Mouse (Mus musculus): Measurements from ENCODE around the gene Cacna1b. TPM values are rescaled to one million over a fixed set of nuclear protein-coding genes. Genes with fewer than 3 reads are reported as not detected.

Cacna1b gene
- polyA plus RNA-seq, 1 experiment from 2014 or later, result 0.05 TPM

- no peak overlapping the region for H3K27ac ChIP-seq (ENCODE audit: low read depth)
- 87% methylated on average over 2 of the region's 2 CpGs for WGBS
Observed at GRCm38 (mm10) chr2:24692371-24692770, 70.6 kb downstream of the Cacna1b start.

GRCm38 (mm10) chr2:24690356-24690755, 72.6 kb downstream of the Cacna1b start:
- Histone ChIP-seq H3K9me3 (ENCODE audit: low read depth, low read length) (no peaks in the 10 kb centered on the region), H3K36me3 (ENCODE audit: insufficient read depth) (no peaks in the 10 kb centered on the region), H3K27ac (ENCODE audit: low read depth) (no peak overlapping the region), H3K4me1 (ENCODE audit: insufficient read depth) (no peaks in the 10 kb centered on the region), H3K9ac (no peak overlapping the region), H3K4me2 (no peak overlapping the region), H3K27me3 (ENCODE audit: insufficient read depth, low read length) (no peaks in the 10 kb centered on the region), H3K4me3 (ENCODE audit: low read depth, low read length) (no peak overlapping the region)
- ATAC-seq (ENCODE audit: insufficient read depth), result no peak
- no peak for TF ChIP-seq CTCF (IDR thresholded peaks at IDR 0.05; ENCODE audit: low read depth)
- WGBS, result 88% methylated on average over 2 of the region's 2 CpGs
- DNase-seq, result no peak

More at GRCm38 (mm10) chr2:24692371-24692770, 70.6 kb downstream of the Cacna1b start:
- H3K9ac ChIP-seq, result no peak overlapping the region
- H3K27me3 ChIP-seq (ENCODE audit: insufficient read depth, low read length), result no peaks in the 10 kb centered on the region
- no peaks in the 10 kb centered on the region for H3K9me3 ChIP-seq (ENCODE audit: low read depth, low read length)
- no peaks in the 10 kb centered on the region for H3K36me3 ChIP-seq (ENCODE audit: insufficient read depth)
- no peak overlapping the region for H3K4me3 ChIP-seq (ENCODE audit: low read depth, low read length)
- no peak for TF ChIP-seq CTCF (IDR thresholded peaks at IDR 0.05; ENCODE audit: low read depth)
- H3K4me1 ChIP-seq (ENCODE audit: insufficient read depth), result no peaks in the 10 kb centered on the region
- DNase-seq (no peak), ATAC-seq (ENCODE audit: insufficient read depth) (no peak)
- H3K4me2 ChIP-seq, result no peak overlapping the region

- no peaks in the 10 kb centered on the region for H3K4me1 ChIP-seq (ENCODE audit: insufficient read depth)
- H3K4me3 ChIP-seq (ENCODE audit: low read depth, low read length), result no peak overlapping the region
- H3K9me3 ChIP-seq (ENCODE audit: low read depth, low read length), result no peaks in the 10 kb centered on the region
- TF ChIP-seq CTCF (IDR thresholded peaks at IDR 0.05; ENCODE audit: low read depth), result no peak
- no peak overlapping the region for H3K27ac ChIP-seq (ENCODE audit: low read depth)
- no peak overlapping the region for H3K4me2 ChIP-seq
- H3K9ac ChIP-seq, result no peak overlapping the region
- H3K27me3 ChIP-seq (ENCODE audit: insufficient read depth, low read length), result no peaks in the 10 kb centered on the region
- no peaks in the 10 kb centered on the region for H3K36me3 ChIP-seq (ENCODE audit: insufficient read depth)
- DNase-seq (no peak), ATAC-seq (ENCODE audit: insufficient read depth) (no peak)
- WGBS, result 71% methylated on average over 5 of the region's 5 CpGs
Observed at GRCm38 (mm10) chr2:24685347-24685746, 77.6 kb downstream of the Cacna1b start.

GRCm38 (mm10) chr2:24684796-24685195, 78.2 kb downstream of the Cacna1b start:
- Histone ChIP-seq H3K36me3 (ENCODE audit: insufficient read depth) (no peaks in the 10 kb centered on the region), H3K4me3 (ENCODE audit: low read depth, low read length) (no peak overlapping the region), H3K4me1 (ENCODE audit: insufficient read depth) (no peaks in the 10 kb centered on the region), H3K27me3 (ENCODE audit: insufficient read depth, low read length) (no peaks in the 10 kb centered on the region; the same call in 1 of the 2 replicates), H3K27ac (ENCODE audit: low read depth) (no peak overlapping the region), H3K9ac (no peak overlapping the region), H3K9me3 (ENCODE audit: low read depth, low read length) (no peaks in the 10 kb centered on the region), H3K4me2 (no peak overlapping the region)
- no peak for ATAC-seq (ENCODE audit: insufficient read depth)
- 94% methylated on average over 4 of the region's 4 CpGs for whole genome bisulfite sequencing
- no peak for TF ChIP-seq CTCF (IDR thresholded peaks at IDR 0.05; ENCODE audit: low read depth)
- no peak for DNase-seq

- ATAC-seq (ENCODE audit: insufficient read depth) (no peak), DNase-seq (no peak)
- no peaks in the 10 kb centered on the region for H3K4me1 ChIP-seq (ENCODE audit: insufficient read depth)
- no peak for TF ChIP-seq CTCF (IDR thresholded peaks at IDR 0.05; ENCODE audit: low read depth)
- no peak overlapping the region for H3K4me3 ChIP-seq (ENCODE audit: low read depth, low read length)
- 66% methylated on average over 3 of the region's 3 CpGs for WGBS
- H3K27me3 ChIP-seq (ENCODE audit: insufficient read depth, low read length), result peaks cover 6% of the 10 kb centered on the region; the same call in 1 of the 2 replicates
- H3K9ac ChIP-seq, result no peak overlapping the region
- H3K9me3 ChIP-seq (ENCODE audit: low read depth, low read length), result no peaks in the 10 kb centered on the region
- no peak overlapping the region for H3K27ac ChIP-seq (ENCODE audit: low read depth)
- no peaks in the 10 kb centered on the region for H3K36me3 ChIP-seq (ENCODE audit: insufficient read depth)
- no peak overlapping the region for H3K4me2 ChIP-seq
Observed at GRCm38 (mm10) chr2:24683266-24683665, 79.7 kb downstream of the Cacna1b start.

GRCm38 (mm10) chr2:24680731-24681130, 82.2 kb downstream of the Cacna1b start:
- Histone ChIP-seq H3K4me3 (ENCODE audit: low read depth, low read length) (no peak overlapping the region), H3K27me3 (ENCODE audit: insufficient read depth, low read length) (peaks cover 6% of the 10 kb centered on the region; the same call in 1 of the 2 replicates), H3K4me2 (no peak overlapping the region), H3K9me3 (ENCODE audit: low read depth, low read length) (no peaks in the 10 kb centered on the region), H3K9ac (no peak overlapping the region), H3K4me1 (ENCODE audit: insufficient read depth) (no peaks in the 10 kb centered on the region), H3K27ac (ENCODE audit: low read depth) (no peak overlapping the region), H3K36me3 (ENCODE audit: insufficient read depth) (no peaks in the 10 kb centered on the region)
- no peak for TF ChIP-seq CTCF (IDR thresholded peaks at IDR 0.05; ENCODE audit: low read depth)
- ATAC-seq (ENCODE audit: insufficient read depth) (no peak), DNase-seq (no peak)
- WGBS, result 74% methylated on average over 1 of the region's 1 CpGs

GRCm38 (mm10) chr2:24680176-24680575, 82.8 kb downstream of the Cacna1b start:
- H3K4me1 ChIP-seq (ENCODE audit: insufficient read depth), result no peaks in the 10 kb centered on the region
- H3K27ac ChIP-seq (ENCODE audit: low read depth), result no peak overlapping the region
- H3K9ac ChIP-seq, result no peak overlapping the region
- DNase-seq (no peak), ATAC-seq (ENCODE audit: insufficient read depth) (no peak)
- WGBS, result 74% methylated on average over 2 of the region's 2 CpGs
- no peak for TF ChIP-seq CTCF (IDR thresholded peaks at IDR 0.05; ENCODE audit: low read depth)
- H3K4me2 ChIP-seq, result no peak overlapping the region
- no peak overlapping the region for H3K4me3 ChIP-seq (ENCODE audit: low read depth, low read length)
- H3K36me3 ChIP-seq (ENCODE audit: insufficient read depth), result no peaks in the 10 kb centered on the region
- H3K9me3 ChIP-seq (ENCODE audit: low read depth, low read length), result no peaks in the 10 kb centered on the region
- H3K27me3 ChIP-seq (ENCODE audit: insufficient read depth, low read length), result peaks cover 6% of the 10 kb centered on the region; the same call in 1 of the 2 replicates
